Mouse (Mus musculus): ENCODE measurements around the gene Olfr1412.

The Olfr1412 gene

DNA sequence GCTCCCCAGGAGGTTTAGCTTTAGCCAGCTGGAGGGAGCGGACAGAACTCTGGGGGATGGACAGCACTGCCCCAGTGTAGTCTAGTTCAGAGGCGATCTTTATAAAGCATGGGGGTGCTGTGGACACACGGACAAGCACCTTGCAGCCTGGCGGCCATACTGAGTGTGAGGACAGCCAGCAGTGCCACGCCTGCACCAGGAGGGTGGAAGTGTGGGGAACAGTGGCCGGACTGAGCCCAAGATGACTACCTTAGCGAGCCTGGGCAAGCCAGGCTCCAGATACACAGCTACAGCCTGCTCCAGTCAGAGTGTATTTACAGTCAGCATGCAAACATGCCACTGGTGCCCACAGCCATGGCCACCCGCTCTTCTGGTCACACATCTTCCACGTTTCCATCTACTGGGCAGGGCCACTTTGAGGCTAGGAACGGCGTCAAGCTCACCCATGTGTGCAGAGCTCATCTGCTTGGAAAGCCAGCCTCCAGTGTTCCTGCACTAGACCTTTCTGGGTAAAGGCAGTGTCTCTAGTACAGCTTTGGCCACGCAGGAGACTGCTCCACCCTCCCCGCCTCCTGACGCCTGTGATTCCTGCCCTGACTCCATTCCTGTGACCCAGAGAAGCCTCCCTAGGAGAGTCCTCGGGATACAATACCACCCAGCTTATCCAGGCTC is 52.1 kb downstream of the Olfr1412 start:
- DNase-seq (ENCODE audit: low read depth) = no peak

DNA sequence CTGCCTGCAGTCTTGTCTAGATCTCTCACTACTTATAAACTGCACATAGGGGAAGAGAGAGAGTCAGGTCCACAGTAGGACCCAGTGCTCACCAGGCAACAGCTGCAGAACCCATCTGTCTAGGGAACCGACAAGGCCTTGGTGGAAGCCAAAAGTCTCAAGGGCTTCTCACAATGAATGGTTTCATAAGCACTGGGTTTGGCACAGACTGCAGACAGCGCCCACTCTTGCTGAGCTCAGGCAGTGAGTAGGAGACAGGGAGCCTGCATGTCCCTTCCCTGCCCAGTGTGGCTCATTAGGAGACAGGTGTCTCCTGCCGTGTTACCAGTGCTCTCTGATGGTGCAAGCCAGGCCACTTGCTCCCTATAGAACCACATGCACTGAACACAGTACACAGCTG is 52.6 kb downstream of the Olfr1412 start:
- no peak for DNase-seq (ENCODE audit: low read depth)

DNA sequence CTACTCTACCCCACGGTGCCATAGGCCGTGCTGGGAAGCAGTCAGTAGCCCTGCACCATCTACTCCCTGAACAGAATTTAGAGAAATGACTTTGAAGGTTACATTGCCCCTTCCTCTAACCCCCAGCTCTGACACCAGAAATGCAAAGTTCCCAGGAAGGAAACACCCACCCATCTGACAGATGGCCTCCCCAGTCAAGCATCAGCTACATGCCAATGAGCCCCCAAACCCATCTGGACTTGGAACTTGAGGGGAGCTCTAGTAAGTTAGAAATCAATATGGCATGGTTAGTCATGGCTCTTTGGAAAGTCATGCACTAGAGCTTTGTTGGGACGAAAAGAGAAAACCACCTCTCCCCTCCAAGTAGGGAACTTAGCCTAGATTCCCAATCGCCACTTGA is 53.2 kb downstream of the Olfr1412 start:
- DNase-seq (ENCODE audit: low read depth) = no peak

DNA sequence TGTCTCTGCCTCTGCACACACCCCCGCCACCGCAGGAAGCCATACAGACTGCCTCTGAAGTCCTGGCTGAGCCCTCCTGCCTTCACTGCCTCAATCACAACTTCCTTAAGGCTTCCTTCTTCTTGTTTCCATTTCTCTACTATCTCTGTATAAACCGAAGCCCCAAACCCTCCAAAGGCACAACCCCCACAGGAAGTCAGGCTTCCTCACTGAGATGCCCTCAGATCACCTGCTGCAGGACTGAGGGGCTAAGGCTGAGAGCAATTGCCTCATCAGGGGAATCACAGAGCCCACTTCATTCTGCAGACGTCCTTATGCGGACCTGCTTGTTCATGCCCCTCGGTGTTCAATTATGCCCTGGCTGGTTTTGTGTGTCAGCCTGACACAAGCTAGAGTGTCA is 54.8 kb downstream of the Olfr1412 start:
- DNase-seq (ENCODE audit: low read depth) = no peak

All from c-Kit-positive CD71-positive TER-119-negative erythroid progenitor cells, embryonic 14.5 days (primary cell).